Mouse (Mus musculus): ENCODE data around the gene S1pr4. TPM values are rescaled to one million over a fixed set of nuclear protein-coding genes. Genes with fewer than 3 reads are reported as not detected.

The S1pr4 gene
- polyA plus RNA-seq, 1 experiment = not detected

DNA sequence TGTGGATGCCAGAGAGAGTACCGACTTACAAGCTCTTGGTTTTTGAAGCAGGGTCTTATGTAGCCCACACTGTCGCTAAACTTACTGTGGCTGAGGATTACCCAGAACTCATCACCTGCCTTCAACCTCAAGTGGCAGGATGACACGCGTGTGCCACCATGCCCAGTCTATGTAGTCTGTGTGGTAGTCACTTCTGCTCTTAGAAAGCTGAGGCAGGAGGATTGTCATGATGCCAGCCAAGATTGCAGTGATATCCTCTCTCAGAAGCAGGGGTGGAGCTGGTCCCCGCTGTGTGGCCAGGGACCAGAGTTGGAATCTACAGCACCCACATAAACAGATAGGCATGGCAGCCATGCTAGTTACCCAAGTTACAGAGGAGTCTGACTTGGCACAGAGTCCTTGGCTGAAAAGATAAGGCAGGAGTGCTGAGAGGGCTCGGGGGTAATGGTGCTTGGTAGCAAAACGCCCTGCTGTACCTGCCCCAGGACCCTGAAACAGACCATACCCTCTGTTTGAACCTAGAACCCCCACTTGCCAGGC lies 14.4 kb downstream of the S1pr4 start:
- H3K27ac ChIP-seq (ENCODE audit: insufficient read depth, low read length) = no peak overlapping the region

GRCm38 (mm10) chr10:81485060-81485449 lies 14.9 kb downstream of the S1pr4 start:
- TF ChIP-seq CTCF (IDR thresholded peaks at IDR 0.05; ENCODE audit: borderline replicate concordance, insufficient read depth, low read length) (no peak), POLR2A (IDR thresholded peaks at IDR 0.05; ENCODE audit: low read depth, low read length) (no peak)
- no peak overlapping the region for H3K27ac ChIP-seq (ENCODE audit: insufficient read depth, low read length)
- no peak overlapping the region for H3K4me3 ChIP-seq (ENCODE audit: insufficient read depth, low read length)
- H3K4me1 ChIP-seq (ENCODE audit: control insufficient read depth, insufficient read depth, low read length) = no peaks in the 10 kb centered on the region

More for the DNA sequence above, 14.4 kb downstream of the S1pr4 start:
- H3K4me1 ChIP-seq (ENCODE audit: control insufficient read depth, insufficient read depth, low read length) = no peaks in the 10 kb centered on the region
- TF ChIP-seq POLR2A (IDR thresholded peaks at IDR 0.05; ENCODE audit: low read depth, low read length) = no peak
- TF ChIP-seq CTCF (IDR thresholded peaks at IDR 0.05; ENCODE audit: borderline replicate concordance, insufficient read depth, low read length) = no peak
- H3K4me3 ChIP-seq (ENCODE audit: insufficient read depth, low read length) = no peak overlapping the region

GRCm38 (mm10) chr10:81484441-81485059 lies 15.4 kb downstream of the S1pr4 start:
- H3K4me3 ChIP-seq (ENCODE audit: insufficient read depth, low read length) = no peak overlapping the region
- no peak overlapping the region for H3K27ac ChIP-seq (ENCODE audit: insufficient read depth, low read length)
- TF ChIP-seq POLR2A (IDR thresholded peaks at IDR 0.05; ENCODE audit: low read depth, low read length) = no peak
- TF ChIP-seq CTCF (IDR thresholded peaks at IDR 0.05; ENCODE audit: borderline replicate concordance, insufficient read depth, low read length) = no peak
- no peaks in the 10 kb centered on the region for H3K4me1 ChIP-seq (ENCODE audit: control insufficient read depth, insufficient read depth, low read length)

DNA sequence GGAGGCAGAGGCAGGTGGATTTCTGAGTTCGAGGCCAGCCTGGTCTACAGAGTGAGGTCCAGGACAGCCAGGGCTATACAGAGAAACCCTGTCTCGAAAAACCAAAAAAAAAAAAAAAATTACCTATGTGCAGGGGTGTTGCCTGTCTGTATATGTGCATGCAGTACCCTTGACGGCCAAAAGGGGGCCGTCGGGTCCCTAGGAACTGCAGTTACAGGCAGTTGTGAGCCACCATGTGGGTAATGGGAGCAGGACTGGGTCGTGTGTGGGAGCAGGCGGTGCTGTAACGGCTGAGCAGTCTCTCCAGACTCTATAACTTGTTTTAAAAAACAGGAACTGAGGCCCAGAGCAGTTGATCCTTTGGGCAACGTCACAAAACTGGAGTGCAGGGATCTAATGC lies 15.9 kb downstream of the S1pr4 start:
- Histone ChIP-seq H3K4me1 (ENCODE audit: control insufficient read depth, insufficient read depth, low read length) (no peaks in the 10 kb centered on the region), H3K27ac (ENCODE audit: insufficient read depth, low read length) (no peak overlapping the region), H3K4me3 (ENCODE audit: insufficient read depth, low read length) (no peak overlapping the region)
- TF ChIP-seq POLR2A (IDR thresholded peaks at IDR 0.05; ENCODE audit: low read depth, low read length) (no peak), CTCF (IDR thresholded peaks at IDR 0.05; ENCODE audit: borderline replicate concordance, insufficient read depth, low read length) (peak; percentile 36; the same call in 1 of the 2 replicates)

DNA sequence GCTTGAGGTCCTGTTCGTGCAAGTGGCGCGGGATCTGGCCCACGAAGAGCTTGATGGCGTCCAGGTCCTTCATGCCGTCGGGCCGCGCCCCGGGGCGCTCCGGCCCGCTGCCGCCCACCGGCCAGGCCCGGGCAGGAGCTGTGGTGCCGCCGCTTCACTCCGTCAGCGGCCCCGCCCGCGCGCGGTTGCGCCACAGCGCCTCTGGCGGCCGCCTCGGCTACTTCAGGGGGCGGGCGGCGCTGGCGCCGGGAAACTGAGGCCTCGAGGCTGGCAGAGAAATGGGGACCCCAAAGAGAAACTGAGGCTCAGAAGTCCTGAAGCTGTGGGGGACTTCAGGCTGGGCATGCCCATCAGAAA lies 17.4 kb downstream of the S1pr4 start, which contains the start of gene Celf5:
Gene Celf5, minus strand, starts transcription at position 177 of the 357 bp plus-strand sequence.
- Histone ChIP-seq H3K4me3 (ENCODE audit: insufficient read depth, low read length) (peak within 1 kb of the TSS; percentile 51), H3K27ac (ENCODE audit: insufficient read depth, low read length) (no peak within 1 kb of the TSS), H3K4me1 (ENCODE audit: control insufficient read depth, insufficient read depth, low read length) (no peaks in the 10 kb centered on the region)
- TF ChIP-seq POLR2A (IDR thresholded peaks at IDR 0.05; ENCODE audit: low read depth, low read length) (no peak), CTCF (IDR thresholded peaks at IDR 0.05; ENCODE audit: borderline replicate concordance, insufficient read depth, low read length) (peak; percentile 32; the same call in 1 of the 2 replicates)

DNA sequence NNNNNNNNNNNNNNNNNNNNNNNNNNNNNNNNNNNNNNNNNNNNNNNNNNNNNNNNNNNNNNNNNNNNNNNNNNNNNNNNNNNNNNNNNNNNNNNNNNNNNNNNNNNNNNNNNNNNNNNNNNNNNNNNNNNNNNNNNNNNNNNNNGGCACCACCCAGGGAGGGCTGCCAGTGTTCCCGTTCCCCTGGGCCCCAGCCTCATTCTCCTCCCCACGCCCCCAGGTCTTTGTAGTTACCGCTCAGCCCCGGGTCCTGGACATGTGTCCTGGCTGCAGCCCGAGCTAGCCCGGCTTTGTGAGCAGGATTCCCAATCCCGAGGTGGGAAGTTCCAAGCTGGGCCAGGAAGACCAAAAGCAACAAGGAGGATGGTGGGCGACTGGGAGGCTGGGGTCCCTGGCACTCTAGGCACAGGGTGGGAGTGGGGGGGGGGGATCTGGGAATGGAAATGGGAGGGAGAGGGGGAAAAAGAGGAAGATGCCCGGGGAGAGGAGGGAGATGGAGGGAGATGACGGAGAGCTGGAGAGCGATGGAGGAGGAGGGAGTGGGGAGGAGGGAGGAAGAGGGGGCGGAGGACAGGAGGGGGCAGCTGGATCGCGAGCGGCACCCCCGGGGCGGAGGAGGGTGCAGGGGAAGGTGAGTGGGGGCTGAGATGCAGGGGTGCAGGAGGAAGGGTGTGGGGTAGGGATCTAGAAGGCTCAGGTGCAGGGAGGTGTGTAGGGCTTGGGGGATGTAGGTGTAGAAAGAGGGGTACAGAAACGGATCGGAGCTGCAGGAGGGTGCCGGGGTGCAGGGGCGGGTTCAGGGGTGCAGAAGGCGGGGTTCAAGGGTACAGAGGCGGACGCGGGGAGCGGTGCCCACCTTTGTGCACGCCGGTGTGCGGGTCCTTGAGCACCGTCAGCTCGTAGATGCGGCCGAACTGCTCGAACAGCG lies 18.1 kb downstream of the S1pr4 start:
- no peak for TF ChIP-seq POLR2A (IDR thresholded peaks at IDR 0.05; ENCODE audit: low read depth, low read length)
- no peak for TF ChIP-seq CTCF (IDR thresholded peaks at IDR 0.05; ENCODE audit: borderline replicate concordance, insufficient read depth, low read length)
- H3K27ac ChIP-seq (ENCODE audit: insufficient read depth, low read length) = no peak overlapping the region
- H3K4me3 ChIP-seq (ENCODE audit: insufficient read depth, low read length) = peak overlapping the region; percentile 51
- no peaks in the 10 kb centered on the region for H3K4me1 ChIP-seq (ENCODE audit: control insufficient read depth, insufficient read depth, low read length)

DNA sequence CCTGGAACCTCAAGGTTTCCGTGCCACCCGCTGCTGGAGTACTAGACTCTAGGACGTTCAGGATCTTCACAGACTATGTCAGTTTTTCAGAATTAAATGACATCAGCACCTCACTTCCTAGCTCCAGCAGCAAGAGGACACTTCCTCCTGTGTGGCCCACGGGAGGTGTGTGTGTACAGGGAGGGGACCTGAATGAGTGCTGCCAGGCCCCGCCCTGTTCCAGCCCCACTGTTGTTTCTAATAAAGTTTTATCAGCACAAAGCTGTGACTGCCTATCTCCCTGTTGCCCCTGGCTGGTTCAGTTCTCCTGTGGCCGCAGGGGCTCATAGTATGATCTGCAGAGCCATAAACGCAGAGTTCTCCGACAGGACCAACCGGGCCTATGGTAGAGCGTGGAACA lies 25.5 kb downstream of the S1pr4 start:
- no peaks in the 10 kb centered on the region for H3K4me1 ChIP-seq (ENCODE audit: control insufficient read depth, insufficient read depth, low read length)
- TF ChIP-seq POLR2A (IDR thresholded peaks at IDR 0.05; ENCODE audit: low read depth, low read length) (no peak), CTCF (IDR thresholded peaks at IDR 0.05; ENCODE audit: borderline replicate concordance, insufficient read depth, low read length) (no peak)
- H3K4me3 ChIP-seq (ENCODE audit: insufficient read depth, low read length) = no peak overlapping the region
- no peak overlapping the region for H3K27ac ChIP-seq (ENCODE audit: insufficient read depth, low read length)

GRCm38 (mm10) chr10:81473003-81473451 lies 26.9 kb downstream of the S1pr4 start:
- Histone ChIP-seq H3K4me1 (ENCODE audit: control insufficient read depth, insufficient read depth, low read length) (no peaks in the 10 kb centered on the region), H3K4me3 (ENCODE audit: insufficient read depth, low read length) (no peak overlapping the region), H3K27ac (ENCODE audit: insufficient read depth, low read length) (no peak overlapping the region)
- no peak for TF ChIP-seq POLR2A (IDR thresholded peaks at IDR 0.05; ENCODE audit: low read depth, low read length)
- no peak for TF ChIP-seq CTCF (IDR thresholded peaks at IDR 0.05; ENCODE audit: borderline replicate concordance, insufficient read depth, low read length)

GRCm38 (mm10) chr10:81472403-81473002 lies 27.4 kb downstream of the S1pr4 start:
- TF ChIP-seq POLR2A (IDR thresholded peaks at IDR 0.05; ENCODE audit: low read depth, low read length) = no peak
- TF ChIP-seq CTCF (IDR thresholded peaks at IDR 0.05; ENCODE audit: borderline replicate concordance, insufficient read depth, low read length) = no peak
- H3K4me3 ChIP-seq (ENCODE audit: insufficient read depth, low read length) = no peak overlapping the region
- no peak overlapping the region for H3K27ac ChIP-seq (ENCODE audit: insufficient read depth, low read length)
- no peaks in the 10 kb centered on the region for H3K4me1 ChIP-seq (ENCODE audit: control insufficient read depth, insufficient read depth, low read length)

Data from embryonic fibroblast, embryonic 13.5 days (primary cell).